Mouse (Mus musculus): ENCODE measurements around the gene Kif26b. TPM values are rescaled to one million over a fixed set of nuclear protein-coding genes. Genes with fewer than 3 reads are reported as not detected.

Kif26b gene
- polyA plus RNA-seq, 1 experiment from 2014 or later: 28.6 TPM

- Histone ChIP-seq H3K9me3 (no peaks in the 10 kb centered on the region), H3K4me1 (peaks cover 14% of the 10 kb centered on the region; the same call in 1 of the 2 replicates), H3K27ac (no peak overlapping the region), H3K27me3 (no peaks in the 10 kb centered on the region), H3K9ac (no peak overlapping the region), H3K36me3 (peaks cover 13% of the 10 kb centered on the region), H3K4me3 (no peak overlapping the region), H3K4me2 (no peak overlapping the region)
- ATAC-seq (ENCODE audit: insufficient number of reproducible peaks, insufficient read depth, low FRiP score, low TSS enrichment, low read depth): no peak
- 75% methylated on average over 7 of the region's 7 CpGs for WGBS
These were observed 179.0 kb downstream of the Kif26b start for GRCm38 (mm10) chr1:178707925-178708351.

- WGBS: 90% methylated on average over 1 of the region's 1 CpGs
- Histone ChIP-seq H3K4me1 (peaks cover 14% of the 10 kb centered on the region; the same call in 1 of the 2 replicates), H3K27ac (no peak overlapping the region; the same call in 1 of the 2 replicates), H3K4me3 (no peak overlapping the region), H3K27me3 (no peaks in the 10 kb centered on the region), H3K9me3 (no peaks in the 10 kb centered on the region), H3K4me2 (no peak overlapping the region), H3K9ac (no peak overlapping the region), H3K36me3 (peaks cover 13% of the 10 kb centered on the region)
- ATAC-seq (ENCODE audit: insufficient number of reproducible peaks, insufficient read depth, low FRiP score, low TSS enrichment, low read depth): no peak
These were observed 179.4 kb downstream of the Kif26b start for GRCm38 (mm10) chr1:178708356-178708755.

- H3K4me1 ChIP-seq: peaks cover 14% of the 10 kb centered on the region; the same call in 1 of the 2 replicates
- no peak overlapping the region for H3K27ac ChIP-seq
- WGBS: 81% methylated on average over 9 of the region's 9 CpGs
- no peak for ATAC-seq (ENCODE audit: insufficient number of reproducible peaks, insufficient read depth, low FRiP score, low TSS enrichment, low read depth)
- H3K4me3 ChIP-seq: no peak overlapping the region
- no peak overlapping the region for H3K4me2 ChIP-seq
- no peaks in the 10 kb centered on the region for H3K9me3 ChIP-seq
- H3K27me3 ChIP-seq: no peaks in the 10 kb centered on the region
- no peak overlapping the region for H3K9ac ChIP-seq
- peaks cover 22% of the 10 kb centered on the region for H3K36me3 ChIP-seq
These were observed 183.4 kb downstream of the Kif26b start for GRCm38 (mm10) chr1:178712189-178712873.

GRCm38 (mm10) chr1:178714209-178714608, 185.3 kb downstream of the Kif26b start:
- peaks cover 12% of the 10 kb centered on the region; the same call in 1 of the 2 replicates for H3K4me1 ChIP-seq
- peaks cover 35% of the 10 kb centered on the region for H3K36me3 ChIP-seq
- WGBS: 95% methylated on average over 5 of the region's 5 CpGs
- no peaks in the 10 kb centered on the region for H3K27me3 ChIP-seq
- no peak overlapping the region for H3K27ac ChIP-seq
- H3K4me2 ChIP-seq: no peak overlapping the region
- H3K9me3 ChIP-seq: no peaks in the 10 kb centered on the region
- H3K9ac ChIP-seq: no peak overlapping the region
- no peak for ATAC-seq (ENCODE audit: insufficient number of reproducible peaks, insufficient read depth, low FRiP score, low TSS enrichment, low read depth)
- H3K4me3 ChIP-seq: no peak overlapping the region

- peaks cover 9% of the 10 kb centered on the region for H3K4me1 ChIP-seq
- no peaks in the 10 kb centered on the region for H3K9me3 ChIP-seq
- WGBS: 57% methylated on average over 2 of the region's 2 CpGs
- H3K9ac ChIP-seq: no peak overlapping the region
- no peaks in the 10 kb centered on the region for H3K27me3 ChIP-seq
- no peak overlapping the region for H3K4me2 ChIP-seq
- no peak overlapping the region for H3K4me3 ChIP-seq
- no peak overlapping the region for H3K27ac ChIP-seq
- H3K36me3 ChIP-seq: peaks cover 41% of the 10 kb centered on the region
- no peak for ATAC-seq (ENCODE audit: insufficient number of reproducible peaks, insufficient read depth, low FRiP score, low TSS enrichment, low read depth)
These were observed 187.5 kb downstream of the Kif26b start for GRCm38 (mm10) chr1:178716411-178716810.

GRCm38 (mm10) chr1:178720821-178721220, 191.9 kb downstream of the Kif26b start:
- Histone ChIP-seq H3K9ac (no peak overlapping the region), H3K4me1 (peaks cover 9% of the 10 kb centered on the region), H3K36me3 (peaks cover 43% of the 10 kb centered on the region), H3K27me3 (no peaks in the 10 kb centered on the region), H3K27ac (no peak overlapping the region), H3K9me3 (no peaks in the 10 kb centered on the region), H3K4me2 (no peak overlapping the region), H3K4me3 (no peak overlapping the region)
- no peak for ATAC-seq (ENCODE audit: insufficient number of reproducible peaks, insufficient read depth, low FRiP score, low TSS enrichment, low read depth)
- WGBS: 66% methylated on average over 2 of the region's 2 CpGs

- 78% methylated on average over 4 of the region's 4 CpGs for WGBS
- Histone ChIP-seq H3K4me3 (no peak overlapping the region), H3K4me1 (peaks cover 14% of the 10 kb centered on the region), H3K36me3 (peaks cover 23% of the 10 kb centered on the region), H3K9ac (no peak overlapping the region), H3K27me3 (no peaks in the 10 kb centered on the region), H3K9me3 (no peaks in the 10 kb centered on the region), H3K4me2 (no peak overlapping the region), H3K27ac (no peak overlapping the region)
- no peak for ATAC-seq (ENCODE audit: insufficient number of reproducible peaks, insufficient read depth, low FRiP score, low TSS enrichment, low read depth)
These were observed 193.9 kb downstream of the Kif26b start for GRCm38 (mm10) chr1:178722793-178723192.

GRCm38 (mm10) chr1:178725536-178725935, 196.6 kb downstream of the Kif26b start:
- Histone ChIP-seq H3K9me3 (no peaks in the 10 kb centered on the region), H3K4me3 (no peak overlapping the region), H3K4me1 (peaks cover 25% of the 10 kb centered on the region), H3K4me2 (no peak overlapping the region), H3K27ac (no peak overlapping the region), H3K9ac (no peak overlapping the region), H3K27me3 (no peaks in the 10 kb centered on the region), H3K36me3 (0 out of 2 replicates have a peak, but pooled peaks cover 5% of the 10 kb centered on the region)
- WGBS: 75% methylated on average over 3 of the region's 3 CpGs
- ATAC-seq (ENCODE audit: insufficient number of reproducible peaks, insufficient read depth, low FRiP score, low TSS enrichment, low read depth): no peak

GRCm38 (mm10) chr1:178728256-178728655, 199.3 kb downstream of the Kif26b start:
- Histone ChIP-seq H3K4me1 (peaks cover 27% of the 10 kb centered on the region), H3K27ac (no peak overlapping the region), H3K4me3 (no peak overlapping the region), H3K9ac (no peak overlapping the region), H3K36me3 (0 out of 2 replicates have a peak, but pooled peaks cover 4% of the 10 kb centered on the region), H3K9me3 (no peaks in the 10 kb centered on the region), H3K4me2 (no peak overlapping the region), H3K27me3 (no peaks in the 10 kb centered on the region)
- no peak for ATAC-seq (ENCODE audit: insufficient number of reproducible peaks, insufficient read depth, low FRiP score, low TSS enrichment, low read depth)
- 57% methylated on average over 6 of the region's 6 CpGs for WGBS

- no peak for ATAC-seq (ENCODE audit: insufficient number of reproducible peaks, insufficient read depth, low FRiP score, low TSS enrichment, low read depth)
- no peak overlapping the region for H3K4me3 ChIP-seq
- peaks cover 36% of the 10 kb centered on the region for H3K4me1 ChIP-seq
- no peak overlapping the region for H3K9ac ChIP-seq
- H3K9me3 ChIP-seq: no peaks in the 10 kb centered on the region
- 95% methylated on average over 3 of the region's 3 CpGs for WGBS
- no peak overlapping the region for H3K27ac ChIP-seq
- H3K4me2 ChIP-seq: no peak overlapping the region
- H3K36me3 ChIP-seq: 0 out of 2 replicates have a peak, but pooled peaks cover 3% of the 10 kb centered on the region
- no peaks in the 10 kb centered on the region for H3K27me3 ChIP-seq
These were observed 201.3 kb downstream of the Kif26b start for GRCm38 (mm10) chr1:178730271-178730670.

GRCm38 (mm10) chr1:178733035-178733434, 204.1 kb downstream of the Kif26b start:
- no peaks in the 10 kb centered on the region for H3K27me3 ChIP-seq
- WGBS: 73% methylated on average over 9 of the region's 9 CpGs
- H3K27ac ChIP-seq: no peak overlapping the region
- 0 out of 2 replicates have a peak, but pooled peaks cover 3% of the 10 kb centered on the region for H3K36me3 ChIP-seq
- H3K9me3 ChIP-seq: no peaks in the 10 kb centered on the region
- H3K9ac ChIP-seq: no peak overlapping the region
- no peak overlapping the region for H3K4me2 ChIP-seq
- no peak for ATAC-seq (ENCODE audit: insufficient number of reproducible peaks, insufficient read depth, low FRiP score, low TSS enrichment, low read depth)
- H3K4me3 ChIP-seq: no peak overlapping the region
- H3K4me1 ChIP-seq: peaks cover 29% of the 10 kb centered on the region

- H3K27me3 ChIP-seq: no peaks in the 10 kb centered on the region
These were observed 205.7 kb downstream of the Kif26b start for GRCm38 (mm10) chr1:178734576-178734975.

More at GRCm38 (mm10) chr1:178734576-178734975, 205.7 kb downstream of the Kif26b start:
- Histone ChIP-seq H3K9me3 (no peaks in the 10 kb centered on the region), H3K4me2 (no peak overlapping the region), H3K9ac (no peak overlapping the region), H3K4me3 (no peak overlapping the region), H3K4me1 (peaks cover 27% of the 10 kb centered on the region; the same call in 1 of the 2 replicates), H3K27ac (no peak overlapping the region), H3K36me3 (0 out of 2 replicates have a peak, but pooled peaks cover 3% of the 10 kb centered on the region)
- WGBS: 67% methylated on average over 4 of the region's 4 CpGs
- no peak for ATAC-seq (ENCODE audit: insufficient number of reproducible peaks, insufficient read depth, low FRiP score, low TSS enrichment, low read depth)

Measured in embryonic facial prominence, embryonic 13.5 days (tissue).